Mouse (Mus musculus) bone marrow, adult 2 months (tissue): ENCODE measurements around the gene Wdr77.

Experiments used
- CTCF ChIP-seq: fragments of 200-500 bp; IDR thresholded peaks from 2 replicates; pipeline ENCODE4 v1.5.1; 2011; ENCODE audit warnings: low read length, control low read depth; ENCODE audit not compliant: control insufficient read depth, insufficient read depth
- POLR2A ChIP-seq: fragments of 200-500 bp; IDR thresholded peaks from 2 replicates; pipeline ENCODE4 v1.6.1; 2011; ENCODE audit warnings: low read depth, mild to moderate bottlenecking, control low read depth, low read length, borderline replicate concordance; ENCODE audit not compliant: control insufficient read depth

DNA sequence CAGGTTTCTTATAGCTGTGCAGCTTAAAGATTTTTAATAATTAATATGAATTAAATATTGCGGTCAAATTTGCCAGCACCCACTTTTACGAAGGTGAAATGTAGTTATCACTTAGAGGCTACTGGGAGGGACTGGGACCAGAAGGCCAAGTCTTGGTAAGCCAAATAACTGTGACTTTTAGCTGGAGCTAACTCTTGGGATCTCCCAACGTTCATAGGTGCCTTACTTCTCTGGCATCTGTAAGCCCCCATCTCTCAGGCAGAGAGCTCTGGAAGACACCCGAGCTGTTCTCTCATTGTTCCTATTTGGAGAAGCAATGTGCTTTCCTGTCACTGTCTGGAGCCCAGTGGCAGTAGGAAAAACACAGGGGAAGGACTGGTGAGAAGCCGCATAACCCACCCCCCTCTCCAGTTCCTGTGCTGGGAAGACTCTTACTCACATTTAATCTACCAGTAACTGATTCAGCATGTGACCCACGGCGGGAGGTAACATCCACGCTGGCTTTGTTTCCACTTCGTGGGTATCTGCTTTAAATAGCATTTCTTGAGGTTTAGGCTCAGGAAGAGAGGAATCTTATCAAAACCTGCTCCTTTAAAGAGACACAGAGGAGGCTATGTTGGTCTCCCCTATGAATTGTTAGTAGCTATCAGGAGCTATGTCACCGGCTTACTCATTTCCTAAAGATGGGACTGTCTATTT, 41.4 kb upstream of the Wdr77 start:
- TF ChIP-seq CTCF (no peak), POLR2A (no peak)
